Mouse (Mus musculus): ENCODE data around the gene Slain1. TPM values are rescaled to one million over a fixed set of nuclear protein-coding genes. Genes with fewer than 3 reads are reported as not detected.

Slain1 gene
- polyA plus RNA-seq, 1 experiment from 2014 or later = 0.16 TPM

GRCm38 (mm10) chr14:103666347-103666954 is 16.4 kb downstream of the Slain1 start:
- ATAC-seq (ENCODE audit: insufficient read depth) = no peak

DNA sequence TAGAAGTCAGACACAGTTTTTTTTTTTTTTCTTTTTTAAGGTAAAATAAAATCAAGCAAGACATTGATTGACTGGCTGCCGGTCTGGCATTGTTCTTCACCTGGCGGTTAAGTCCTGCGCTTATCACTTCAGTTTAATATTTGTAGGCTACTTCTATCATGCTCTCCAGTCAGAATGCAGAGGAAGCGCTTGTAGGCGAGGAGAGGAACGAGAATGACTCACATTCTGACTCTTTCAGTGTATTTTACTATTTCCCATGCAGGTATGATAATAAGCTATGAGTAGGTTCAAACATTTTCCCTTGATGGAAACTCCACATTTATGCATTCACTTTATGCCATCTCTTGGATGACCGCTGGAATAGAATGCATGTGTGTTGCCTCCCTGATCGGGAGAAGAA is 17.0 kb downstream of the Slain1 start:
- 77% methylated on average over 8 of the region's 8 CpGs for WGBS (ENCODE audit: insufficient replicate concordance)
- no peaks in the 10 kb centered on the region for H3K36me3 ChIP-seq (replicated peaks)
- no peak overlapping the region for H3K9ac ChIP-seq
- ATAC-seq (ENCODE audit: insufficient read depth) = no peak
- H3K27me3 ChIP-seq = no peaks in the 10 kb centered on the region
- no peaks in the 10 kb centered on the region for H3K9me3 ChIP-seq (replicated peaks)
- no peaks in the 10 kb centered on the region for H3K4me1 ChIP-seq (replicated peaks)
- no peak overlapping the region for H3K4me3 ChIP-seq (replicated peaks)
- no peak overlapping the region for H3K27ac ChIP-seq (replicated peaks)
- H3K4me2 ChIP-seq = no peak overlapping the region

More at GRCm38 (mm10) chr14:103666347-103666954, 16.4 kb downstream of the Slain1 start:
- H3K4me2 ChIP-seq = no peak overlapping the region
- H3K27me3 ChIP-seq = no peaks in the 10 kb centered on the region
- no peak overlapping the region for H3K9ac ChIP-seq
- H3K36me3 ChIP-seq (replicated peaks) = no peaks in the 10 kb centered on the region
- 46% methylated on average over 8 of the region's 8 CpGs for WGBS (ENCODE audit: insufficient replicate concordance)
- H3K4me1 ChIP-seq (replicated peaks) = no peaks in the 10 kb centered on the region
- no peak overlapping the region for H3K4me3 ChIP-seq (replicated peaks)
- H3K27ac ChIP-seq (replicated peaks) = no peak overlapping the region
- no peaks in the 10 kb centered on the region for H3K9me3 ChIP-seq (replicated peaks)

- ATAC-seq (ENCODE audit: insufficient read depth) = no peak
- Histone ChIP-seq H3K4me3 (replicated peaks) (no peak overlapping the region), H3K27me3 (no peaks in the 10 kb centered on the region), H3K36me3 (replicated peaks) (no peaks in the 10 kb centered on the region), H3K4me2 (no peak overlapping the region), H3K9me3 (replicated peaks) (no peaks in the 10 kb centered on the region), H3K27ac (replicated peaks) (no peak overlapping the region), H3K9ac (no peak overlapping the region), H3K4me1 (replicated peaks) (no peaks in the 10 kb centered on the region)
- WGBS (ENCODE audit: insufficient replicate concordance) = 49% methylated on average over 18 of the region's 18 CpGs
Observed at GRCm38 (mm10) chr14:103679395-103680217, 29.6 kb downstream of the Slain1 start.

GRCm38 (mm10) chr14:103680285-103680819 is 30.3 kb downstream of the Slain1 start:
- no peak for ATAC-seq (ENCODE audit: insufficient read depth)
- no peak overlapping the region for H3K27ac ChIP-seq (replicated peaks)
- H3K4me1 ChIP-seq (replicated peaks) = no peaks in the 10 kb centered on the region
- H3K9me3 ChIP-seq (replicated peaks) = no peaks in the 10 kb centered on the region
- WGBS (ENCODE audit: insufficient replicate concordance) = 53% methylated on average over 7 of the region's 7 CpGs
- H3K4me3 ChIP-seq (replicated peaks) = no peak overlapping the region
- no peaks in the 10 kb centered on the region for H3K27me3 ChIP-seq
- no peak overlapping the region for H3K9ac ChIP-seq
- no peak overlapping the region for H3K4me2 ChIP-seq
- H3K36me3 ChIP-seq (replicated peaks) = no peaks in the 10 kb centered on the region

- no peak for ATAC-seq (ENCODE audit: insufficient read depth)
- 66% methylated on average over 9 of the region's 9 CpGs for WGBS (ENCODE audit: insufficient replicate concordance)
Observed at GRCm38 (mm10) chr14:103682633-103683390, 32.8 kb downstream of the Slain1 start.

GRCm38 (mm10) chr14:103686994-103687393 is 37.0 kb downstream of the Slain1 start:
- no peaks in the 10 kb centered on the region for H3K9me3 ChIP-seq (replicated peaks)
- ATAC-seq (ENCODE audit: insufficient read depth) = no peak
- WGBS (ENCODE audit: insufficient replicate concordance) = 61% methylated on average over 2 of the region's 2 CpGs

More at GRCm38 (mm10) chr14:103682633-103683390, 32.8 kb downstream of the Slain1 start:
- Histone ChIP-seq H3K9ac (no peak overlapping the region), H3K27ac (replicated peaks) (no peak overlapping the region), H3K27me3 (no peaks in the 10 kb centered on the region), H3K4me3 (replicated peaks) (no peak overlapping the region), H3K4me1 (replicated peaks) (no peaks in the 10 kb centered on the region), H3K4me2 (no peak overlapping the region), H3K36me3 (replicated peaks) (no peaks in the 10 kb centered on the region), H3K9me3 (replicated peaks) (no peaks in the 10 kb centered on the region)

DNA sequence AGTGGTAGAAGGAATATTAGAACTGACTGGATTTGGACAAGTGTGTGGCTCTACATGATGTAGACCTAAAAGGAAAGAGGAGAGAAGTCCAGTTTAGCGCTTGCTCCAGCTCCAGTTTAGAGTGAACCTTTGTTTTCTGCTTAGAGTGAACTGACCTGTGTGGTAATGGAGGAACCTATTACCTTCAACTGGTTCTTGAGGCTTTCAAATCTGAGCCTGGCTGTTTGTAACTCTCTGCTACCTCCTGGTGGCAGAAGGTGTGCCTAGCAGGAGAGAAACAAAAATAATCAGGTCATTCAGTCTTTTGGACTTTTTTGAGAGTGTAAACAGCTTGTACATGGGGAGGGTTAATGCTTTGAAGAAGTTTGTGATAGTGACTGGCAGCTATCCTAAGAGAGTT is 44.3 kb downstream of the Slain1 start:
- H3K36me3 ChIP-seq (replicated peaks) = no peaks in the 10 kb centered on the region
- no peak overlapping the region for H3K27ac ChIP-seq (replicated peaks)
- no peak overlapping the region for H3K4me3 ChIP-seq (replicated peaks)
- H3K27me3 ChIP-seq = no peaks in the 10 kb centered on the region
- no peaks in the 10 kb centered on the region for H3K9me3 ChIP-seq (replicated peaks)
- H3K9ac ChIP-seq = no peak overlapping the region
- ATAC-seq (ENCODE audit: insufficient read depth) = no peak
- H3K4me2 ChIP-seq = no peak overlapping the region
- WGBS (ENCODE audit: insufficient replicate concordance) = 28% methylated on average over 1 of the region's 1 CpGs
- no peaks in the 10 kb centered on the region for H3K4me1 ChIP-seq (replicated peaks)

More at GRCm38 (mm10) chr14:103686994-103687393, 37.0 kb downstream of the Slain1 start:
- no peaks in the 10 kb centered on the region for H3K27me3 ChIP-seq
- H3K9ac ChIP-seq = no peak overlapping the region
- H3K4me3 ChIP-seq (replicated peaks) = no peak overlapping the region
- no peaks in the 10 kb centered on the region for H3K36me3 ChIP-seq (replicated peaks)
- H3K4me2 ChIP-seq = no peak overlapping the region
- H3K27ac ChIP-seq (replicated peaks) = no peak overlapping the region
- no peaks in the 10 kb centered on the region for H3K4me1 ChIP-seq (replicated peaks)

DNA sequence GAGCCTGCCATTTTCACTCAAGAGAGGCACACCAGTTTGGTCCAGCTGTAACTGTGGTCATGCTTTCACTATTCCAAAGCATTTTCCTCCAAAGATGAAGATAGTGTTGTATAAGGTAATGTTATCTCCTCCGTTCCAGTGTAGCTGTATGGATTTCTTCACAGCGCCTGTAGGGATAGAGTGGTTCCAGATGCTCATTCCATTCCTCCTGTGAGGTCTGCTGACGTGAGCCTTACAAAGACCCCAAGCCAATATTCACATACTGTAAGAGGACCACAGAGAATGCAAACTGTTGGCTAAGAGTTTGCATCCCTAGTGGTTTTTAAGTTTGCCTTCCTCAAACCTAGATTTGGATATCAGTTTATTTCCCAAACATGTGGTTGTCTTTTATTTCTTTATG is 45.6 kb downstream of the Slain1 start:
- Histone ChIP-seq H3K36me3 (replicated peaks) (no peaks in the 10 kb centered on the region), H3K9me3 (replicated peaks) (no peaks in the 10 kb centered on the region), H3K4me1 (replicated peaks) (no peaks in the 10 kb centered on the region), H3K4me2 (no peak overlapping the region), H3K4me3 (replicated peaks) (no peak overlapping the region), H3K9ac (no peak overlapping the region), H3K27ac (replicated peaks) (no peak overlapping the region), H3K27me3 (no peaks in the 10 kb centered on the region)
- WGBS (ENCODE audit: insufficient replicate concordance) = 74% methylated on average over 3 of the region's 3 CpGs
- ATAC-seq (ENCODE audit: insufficient read depth) = no peak

DNA sequence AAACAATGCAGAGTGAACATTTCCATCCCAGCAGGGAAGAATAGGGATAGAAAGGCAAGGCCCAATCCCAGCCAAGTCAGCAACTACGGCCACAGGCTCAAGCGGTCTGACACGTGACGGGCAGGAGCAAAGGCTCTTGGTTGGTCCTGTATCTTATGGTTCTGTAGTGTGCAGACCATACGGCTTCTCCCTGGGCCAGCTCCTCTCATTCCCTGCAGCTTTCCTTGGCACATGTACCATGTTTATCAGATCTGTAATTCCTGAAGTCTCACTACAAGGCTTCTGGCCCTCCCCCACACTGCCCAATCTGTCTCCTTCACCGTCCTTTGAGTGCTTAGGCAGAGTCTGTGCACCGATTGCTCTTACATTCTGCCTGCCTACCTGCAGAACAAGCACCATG is 47.1 kb downstream of the Slain1 start:
- H3K9me3 ChIP-seq (replicated peaks) = no peaks in the 10 kb centered on the region
- no peaks in the 10 kb centered on the region for H3K4me1 ChIP-seq (replicated peaks)
- no peak overlapping the region for H3K27ac ChIP-seq (replicated peaks)
- no peaks in the 10 kb centered on the region for H3K27me3 ChIP-seq
- H3K36me3 ChIP-seq (replicated peaks) = no peaks in the 10 kb centered on the region
- no peak overlapping the region for H3K4me3 ChIP-seq (replicated peaks)
- WGBS (ENCODE audit: insufficient replicate concordance) = 78% methylated on average over 7 of the region's 7 CpGs
- no peak for ATAC-seq (ENCODE audit: insufficient read depth)
- H3K4me2 ChIP-seq = no peak overlapping the region
- no peak overlapping the region for H3K9ac ChIP-seq

- Histone ChIP-seq H3K36me3 (replicated peaks) (no peaks in the 10 kb centered on the region), H3K4me2 (no peak overlapping the region), H3K27me3 (no peaks in the 10 kb centered on the region), H3K9me3 (replicated peaks) (no peaks in the 10 kb centered on the region), H3K4me3 (replicated peaks) (no peak overlapping the region), H3K9ac (no peak overlapping the region), H3K27ac (replicated peaks) (no peak overlapping the region), H3K4me1 (replicated peaks) (no peaks in the 10 kb centered on the region)
- 74% methylated on average over 6 of the region's 6 CpGs for WGBS (ENCODE audit: insufficient replicate concordance)
- ATAC-seq (ENCODE audit: insufficient read depth) = no peak
Observed at GRCm38 (mm10) chr14:103699308-103699707, 49.3 kb downstream of the Slain1 start.

DNA sequence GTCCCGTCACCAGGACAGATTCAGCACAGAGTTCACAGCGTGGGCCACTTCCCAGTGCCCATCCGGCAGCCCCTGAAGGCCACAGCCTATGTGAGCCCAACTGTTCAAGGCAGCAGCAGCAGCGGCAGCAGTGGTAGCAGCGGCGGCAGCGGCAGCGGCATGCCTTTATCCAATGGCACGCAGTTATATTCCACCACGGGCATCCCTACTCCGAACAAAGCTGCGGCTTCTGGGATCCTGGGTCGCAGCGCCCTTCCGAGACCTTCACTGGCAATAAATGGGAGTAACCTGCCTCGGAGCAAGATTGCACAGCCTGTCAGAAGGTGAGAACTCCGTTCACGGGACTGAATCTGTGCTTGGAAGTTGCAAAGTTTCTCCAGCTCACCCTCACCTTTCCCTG is 52.5 kb downstream of the Slain1 start:
- no peak overlapping the region for H3K4me3 ChIP-seq (replicated peaks)
- no peaks in the 10 kb centered on the region for H3K36me3 ChIP-seq (replicated peaks)
- H3K9me3 ChIP-seq (replicated peaks) = no peaks in the 10 kb centered on the region
- H3K27me3 ChIP-seq = no peaks in the 10 kb centered on the region
- no peak for ATAC-seq (ENCODE audit: insufficient read depth)
- 80% methylated on average over 18 of the region's 18 CpGs for WGBS (ENCODE audit: insufficient replicate concordance)
- no peak overlapping the region for H3K27ac ChIP-seq (replicated peaks)
- H3K9ac ChIP-seq = no peak overlapping the region
- no peak overlapping the region for H3K4me2 ChIP-seq
- peaks cover 12% of the 10 kb centered on the region for H3K4me1 ChIP-seq (replicated peaks)
